Mouse (Mus musculus): Measurements from ENCODE around the gene Slc39a11. TPM values are rescaled to one million over a fixed set of nuclear protein-coding genes. Genes with fewer than 3 reads are reported as not detected.

The Slc39a11 gene
- polyA plus RNA-seq, 2 experiments, result 5.1 to 10.2 TPM

DNA sequence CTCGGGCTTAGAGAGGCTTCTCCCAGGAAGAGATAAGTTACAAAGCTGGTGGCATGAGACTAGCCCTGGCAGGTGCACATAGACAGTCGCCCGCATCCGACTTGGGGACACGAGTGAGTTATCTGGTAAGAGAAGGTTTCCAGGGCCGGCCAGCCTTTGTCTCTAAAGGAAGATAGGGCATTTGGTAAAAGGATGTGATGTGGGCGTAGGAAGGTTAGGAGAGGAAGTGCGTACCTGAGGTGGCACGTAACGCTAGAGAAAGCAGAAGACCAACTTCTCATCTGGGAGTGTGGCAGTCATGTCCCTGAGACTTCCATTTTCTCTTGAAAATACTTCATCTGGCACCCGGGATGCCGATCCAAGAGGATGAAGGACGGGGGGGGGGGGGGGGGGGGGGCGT is 441.9 kb downstream of the Slc39a11 start:
- no peaks in the 10 kb centered on the region for H3K4me1 ChIP-seq (replicated peaks; ENCODE audit: control insufficient read depth in 2 of 2, insufficient read depth in 2 of 2, low read length in 1 of 2)
- no peaks in the 10 kb centered on the region for H3K9me3 ChIP-seq (ENCODE audit: control insufficient read depth, low read length)
- no peaks in the 10 kb centered on the region for H3K36me3 ChIP-seq (replicated peaks; ENCODE audit: control insufficient read depth, insufficient read depth, low read depth)
- H3K9ac ChIP-seq (replicated peaks), result no peak overlapping the region
- no peak overlapping the region for H3K4me2 ChIP-seq (ENCODE audit: low read depth)
- DNase-seq (ENCODE audit: low read depth in 3 of 3, low spot score in 3 of 3), result no peak
- TF ChIP-seq CTCF (IDR thresholded peaks at IDR 0.05; ENCODE audit: low read depth), result no peak
- no peak for TF ChIP-seq EP300 (IDR thresholded peaks at IDR 0.05; ENCODE audit: low read depth)
- ATAC-seq (ENCODE audit: insufficient read depth), result no peak
- H3K4me3 ChIP-seq (ENCODE audit: insufficient read depth in 1 of 2, low read depth in 2 of 2, low read length in 2 of 2), result no peak overlapping the region
- no peaks in the 10 kb centered on the region for H3K27me3 ChIP-seq (ENCODE audit: control insufficient read depth, insufficient read depth, low read length)
- WGBS (ENCODE audit: insufficient replicate concordance), result 65% methylated on average over 11 of the region's 14 CpGs
- no peak overlapping the region for H3K27ac ChIP-seq

DNA sequence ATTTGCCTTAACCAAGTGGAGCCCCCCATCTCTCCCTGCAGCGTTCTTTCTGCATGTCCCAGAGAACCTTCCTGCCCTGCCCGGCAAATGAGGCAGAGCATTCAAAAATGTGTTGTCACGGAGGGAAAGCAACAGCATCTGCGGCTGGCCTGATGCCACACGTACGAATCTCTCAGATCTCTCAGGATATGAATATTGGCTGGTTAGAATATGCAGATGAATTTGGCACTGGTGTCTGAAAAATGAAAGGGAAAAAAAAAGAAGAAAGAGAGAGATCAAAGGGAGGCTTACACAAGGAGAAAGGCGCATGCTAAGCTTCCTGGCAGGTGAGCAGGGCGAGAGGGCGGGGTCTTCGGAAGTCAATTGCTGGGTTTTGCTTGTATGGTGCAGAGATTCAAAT is 443.8 kb downstream of the Slc39a11 start:
- DNase-seq (ENCODE audit: low read depth in 3 of 3, low spot score in 3 of 3), result no peak
- Histone ChIP-seq H3K36me3 (replicated peaks; ENCODE audit: control insufficient read depth, insufficient read depth, low read depth) (no peaks in the 10 kb centered on the region), H3K4me3 (ENCODE audit: insufficient read depth in 1 of 2, low read depth in 2 of 2, low read length in 2 of 2) (no peak overlapping the region), H3K9me3 (ENCODE audit: control insufficient read depth, low read length) (no peaks in the 10 kb centered on the region), H3K4me1 (replicated peaks; ENCODE audit: control insufficient read depth in 2 of 2, insufficient read depth in 2 of 2, low read length in 1 of 2) (no peaks in the 10 kb centered on the region), H3K4me2 (ENCODE audit: low read depth) (no peak overlapping the region), H3K27ac (no peak overlapping the region), H3K9ac (replicated peaks) (no peak overlapping the region), H3K27me3 (ENCODE audit: control insufficient read depth, insufficient read depth, low read length) (peaks cover 6% of the 10 kb centered on the region)
- TF ChIP-seq EP300 (IDR thresholded peaks at IDR 0.05; ENCODE audit: low read depth), result no peak
- no peak for ATAC-seq (ENCODE audit: insufficient read depth)
- WGBS (ENCODE audit: insufficient replicate concordance), result 59% methylated on average over 10 of the region's 10 CpGs

DNA sequence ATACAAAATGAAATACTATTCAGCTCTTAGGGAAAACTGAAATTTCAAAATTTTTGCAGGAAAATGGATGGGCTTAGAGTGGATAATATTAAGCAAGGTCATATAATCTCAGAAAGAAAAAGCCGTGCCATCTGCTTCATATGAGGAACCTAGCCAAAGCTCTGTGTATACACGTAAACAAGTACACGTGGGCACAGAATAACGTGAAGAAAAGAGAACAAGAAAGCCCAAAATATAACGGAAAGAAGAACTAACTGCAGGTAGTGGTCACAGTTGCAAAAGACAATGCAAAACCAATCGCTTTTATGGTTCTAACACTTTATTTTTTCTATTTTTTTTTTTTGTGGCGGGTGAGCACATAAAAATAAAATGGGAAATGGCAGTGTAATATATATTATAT is 446.9 kb downstream of the Slc39a11 start:
- Histone ChIP-seq H3K9me3 (ENCODE audit: control insufficient read depth, low read length) (no peaks in the 10 kb centered on the region), H3K4me1 (replicated peaks; ENCODE audit: control insufficient read depth in 2 of 2, insufficient read depth in 2 of 2, low read length in 1 of 2) (no peaks in the 10 kb centered on the region), H3K9ac (replicated peaks) (no peak overlapping the region), H3K4me3 (ENCODE audit: insufficient read depth in 1 of 2, low read depth in 2 of 2, low read length in 2 of 2) (no peak overlapping the region), H3K27ac (no peak overlapping the region), H3K4me2 (ENCODE audit: low read depth) (no peak overlapping the region), H3K36me3 (replicated peaks; ENCODE audit: control insufficient read depth, insufficient read depth, low read depth) (no peaks in the 10 kb centered on the region), H3K27me3 (ENCODE audit: control insufficient read depth, insufficient read depth, low read length) (peaks cover 11% of the 10 kb centered on the region)
- DNase-seq (ENCODE audit: low read depth in 3 of 3, low spot score in 3 of 3) (no peak), ATAC-seq (ENCODE audit: insufficient read depth) (no peak)
- WGBS (ENCODE audit: insufficient replicate concordance), result 44% methylated on average over 7 of the region's 7 CpGs
- no peak for TF ChIP-seq EP300 (IDR thresholded peaks at IDR 0.05; ENCODE audit: low read depth)

DNA sequence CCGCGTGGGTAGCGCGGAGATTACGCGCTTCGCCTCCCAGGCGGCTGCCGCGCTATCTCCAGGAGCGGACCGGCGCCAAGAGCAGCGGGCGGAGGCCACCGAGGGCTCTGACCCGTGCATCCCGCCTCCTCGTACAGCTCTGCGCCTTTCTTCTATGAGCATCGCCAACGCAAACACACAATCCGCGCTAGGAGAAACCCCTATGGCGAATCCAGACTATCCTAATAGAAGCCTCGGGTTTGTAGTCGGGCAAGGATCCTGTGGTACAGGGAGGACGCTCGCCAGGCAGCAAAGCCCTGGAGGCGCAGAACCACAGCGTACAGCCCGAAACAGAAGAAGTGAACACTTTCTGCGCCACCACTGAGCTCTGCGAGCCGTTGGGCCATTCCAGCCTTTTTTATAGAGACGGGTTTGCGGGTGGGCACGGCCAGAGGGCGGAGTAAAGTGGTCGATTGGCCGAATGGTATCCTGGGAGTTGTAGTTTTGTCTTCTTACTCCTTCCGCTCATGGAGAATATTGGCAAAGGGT is 448.3 kb downstream of the Slc39a11 start:
- TF ChIP-seq EP300 (IDR thresholded peaks at IDR 0.05; ENCODE audit: low read depth), result no peak
- TF ChIP-seq CTCF (IDR thresholded peaks at IDR 0.05; ENCODE audit: low read depth), result no peak
- no peaks in the 10 kb centered on the region for H3K36me3 ChIP-seq (replicated peaks; ENCODE audit: control insufficient read depth, insufficient read depth, low read depth)
- H3K4me1 ChIP-seq (replicated peaks; ENCODE audit: control insufficient read depth in 2 of 2, insufficient read depth in 2 of 2, low read length in 1 of 2), result no peaks in the 10 kb centered on the region
- ATAC-seq (ENCODE audit: insufficient read depth) (peak; percentile 47; the same call in 1 of the 2 replicates), DNase-seq (ENCODE audit: low read depth in 3 of 3, low spot score in 3 of 3) (peak in 2 of 3 experiments; percentile 12 to 17)
- H3K27me3 ChIP-seq (ENCODE audit: control insufficient read depth, insufficient read depth, low read length), result peaks cover 11% of the 10 kb centered on the region
- H3K4me2 ChIP-seq (ENCODE audit: low read depth), result peak overlapping the region; percentile 54
- H3K9ac ChIP-seq (replicated peaks), result no peak overlapping the region
- under 1% methylated on average over 42 of the region's 42 CpGs for WGBS (ENCODE audit: insufficient replicate concordance)
- peak overlapping the region; percentile 36 to 48 for H3K4me3 ChIP-seq (ENCODE audit: insufficient read depth in 1 of 2, low read depth in 2 of 2, low read length in 2 of 2)
- no peak overlapping the region for H3K27ac ChIP-seq
- H3K9me3 ChIP-seq (ENCODE audit: control insufficient read depth, low read length), result no peaks in the 10 kb centered on the region

DNA sequence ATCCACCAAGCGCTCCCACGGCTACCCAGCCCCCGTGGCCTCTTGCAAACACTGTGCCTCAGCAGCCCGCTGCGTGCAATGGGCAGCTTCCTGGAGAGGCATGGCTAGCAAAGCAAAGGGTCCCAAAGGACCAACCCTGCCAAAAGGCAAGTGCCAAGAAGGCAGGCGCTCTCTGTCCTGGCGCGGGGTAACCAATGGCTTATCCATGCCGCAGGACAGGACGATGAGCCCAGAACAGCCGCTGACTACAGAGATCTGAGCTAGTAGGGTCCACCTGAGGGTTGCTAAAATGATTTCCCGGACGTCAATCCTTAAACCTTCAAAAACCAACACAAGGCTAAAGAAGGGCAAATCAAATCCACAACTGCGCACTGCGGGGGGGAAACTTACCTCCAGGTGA is 449.0 kb downstream of the Slc39a11 start:
- peak overlapping the region in 1 of 2 experiments; percentile 36; a peak in 1 of 4 replicates for H3K4me3 ChIP-seq (ENCODE audit: insufficient read depth in 1 of 2, low read depth in 2 of 2, low read length in 2 of 2)
- WGBS (ENCODE audit: insufficient replicate concordance), result 12% methylated on average over 15 of the region's 15 CpGs
- H3K4me1 ChIP-seq (replicated peaks; ENCODE audit: control insufficient read depth in 2 of 2, insufficient read depth in 2 of 2, low read length in 1 of 2), result no peaks in the 10 kb centered on the region
- H3K27ac ChIP-seq, result no peak overlapping the region
- H3K9ac ChIP-seq (replicated peaks), result no peak overlapping the region
- ATAC-seq (ENCODE audit: insufficient read depth) (no peak), DNase-seq (ENCODE audit: low read depth in 3 of 3, low spot score in 3 of 3) (no peak)
- no peaks in the 10 kb centered on the region for H3K36me3 ChIP-seq (replicated peaks; ENCODE audit: control insufficient read depth, insufficient read depth, low read depth)
- peak overlapping the region; percentile 54 for H3K4me2 ChIP-seq (ENCODE audit: low read depth)
- TF ChIP-seq EP300 (IDR thresholded peaks at IDR 0.05; ENCODE audit: low read depth) (no peak), CTCF (IDR thresholded peaks at IDR 0.05; ENCODE audit: low read depth) (no peak)
- peaks cover 11% of the 10 kb centered on the region for H3K27me3 ChIP-seq (ENCODE audit: control insufficient read depth, insufficient read depth, low read length)
- H3K9me3 ChIP-seq (ENCODE audit: control insufficient read depth, low read length), result no peaks in the 10 kb centered on the region
